Mouse (Mus musculus) granulocyte monocyte progenitor cell, adult 5-6 weeks (primary cell): Measurements from ENCODE around the gene Tox3. TPM values are rescaled to one million over a fixed set of nuclear protein-coding genes. Genes with fewer than 3 reads are reported as not detected.

Source experiments
- ATAC-seq: replicated peaks from 2 replicates; pipeline ENCODE4 v1.8.0; 2016; ENCODE audit warnings: mild to moderate bottlenecking, moderate TSS enrichment, inconsistent platforms; ENCODE audit not compliant: poor library complexity, severe bottlenecking
- total RNA-seq, 2 experiments: library from RNA; stranded (forward) in 1 of 2; stranded (reverse) in 1 of 2; fragments of 200-712, 200-1000 nt in 1 of 2; fragments of >200 nt in 1 of 2; fragmentation: Nextera tagmentation in 1 of 2; gene quantifications; 2 replicates each; pipeline ENCODE4 v1.2.3; 2014 to 2017

Tox3 gene
- total RNA-seq, 2 experiments from 2014 or later, result not detected

- ATAC-seq, result no peak
Observed at GRCm38 (mm10) chr8:90330377-90331285, 17.5 kb downstream of the Tox3 start.

- no peak for ATAC-seq
Observed at GRCm38 (mm10) chr8:90323824-90324223, 24.3 kb downstream of the Tox3 start.

- ATAC-seq, result no peak
Observed at GRCm38 (mm10) chr8:90322701-90323439, 25.3 kb downstream of the Tox3 start.

GRCm38 (mm10) chr8:90321255-90321654 lies 26.9 kb downstream of the Tox3 start:
- ATAC-seq, result no peak

- ATAC-seq, result no peak
Observed at GRCm38 (mm10) chr8:90314312-90314711, 33.8 kb downstream of the Tox3 start.

GRCm38 (mm10) chr8:90302951-90303350 lies 45.2 kb downstream of the Tox3 start:
- ATAC-seq, result no peak

- ATAC-seq, result peak; percentile 40; the same call in 1 of the 2 replicates
Observed at GRCm38 (mm10) chr8:90302252-90302651, 45.9 kb downstream of the Tox3 start.

GRCm38 (mm10) chr8:90301543-90301942 lies 46.6 kb downstream of the Tox3 start:
- ATAC-seq, result no peak

GRCm38 (mm10) chr8:90300973-90301372 lies 47.2 kb downstream of the Tox3 start:
- no peak for ATAC-seq

- no peak for ATAC-seq
Observed at GRCm38 (mm10) chr8:90294061-90294460, 54.1 kb downstream of the Tox3 start.

- no peak for ATAC-seq
Observed at GRCm38 (mm10) chr8:90290811-90291210, 57.3 kb downstream of the Tox3 start.

- no peak for ATAC-seq
Observed at GRCm38 (mm10) chr8:90276722-90277121, 71.4 kb downstream of the Tox3 start.

GRCm38 (mm10) chr8:90273182-90273581 lies 75.0 kb downstream of the Tox3 start:
- no peak for ATAC-seq

GRCm38 (mm10) chr8:90271920-90272319 lies 76.2 kb downstream of the Tox3 start:
- no peak for ATAC-seq

GRCm38 (mm10) chr8:90267698-90268256 lies 80.4 kb downstream of the Tox3 start:
- no peak for ATAC-seq

GRCm38 (mm10) chr8:90266986-90267385 lies 81.2 kb downstream of the Tox3 start:
- ATAC-seq, result no peak

- no peak for ATAC-seq
Observed at GRCm38 (mm10) chr8:90266239-90266638, 81.9 kb downstream of the Tox3 start.

- ATAC-seq, result no peak
Observed at GRCm38 (mm10) chr8:90254158-90254867, 93.8 kb downstream of the Tox3 start.

GRCm38 (mm10) chr8:90246357-90246756 lies 101.8 kb downstream of the Tox3 start:
- ATAC-seq, result no peak

- no peak for ATAC-seq
Observed at GRCm38 (mm10) chr8:90245828-90246227, 102.3 kb downstream of the Tox3 start.
